Mouse (Mus musculus): Measurements from ENCODE around the gene Ceacam2.
"Not testable (repeated sequence)": the region's sequence is repeated elsewhere in the genome, so short reads cannot be mapped to it uniquely, and the experiment has no call there.

Gene Ceacam2

DNA sequence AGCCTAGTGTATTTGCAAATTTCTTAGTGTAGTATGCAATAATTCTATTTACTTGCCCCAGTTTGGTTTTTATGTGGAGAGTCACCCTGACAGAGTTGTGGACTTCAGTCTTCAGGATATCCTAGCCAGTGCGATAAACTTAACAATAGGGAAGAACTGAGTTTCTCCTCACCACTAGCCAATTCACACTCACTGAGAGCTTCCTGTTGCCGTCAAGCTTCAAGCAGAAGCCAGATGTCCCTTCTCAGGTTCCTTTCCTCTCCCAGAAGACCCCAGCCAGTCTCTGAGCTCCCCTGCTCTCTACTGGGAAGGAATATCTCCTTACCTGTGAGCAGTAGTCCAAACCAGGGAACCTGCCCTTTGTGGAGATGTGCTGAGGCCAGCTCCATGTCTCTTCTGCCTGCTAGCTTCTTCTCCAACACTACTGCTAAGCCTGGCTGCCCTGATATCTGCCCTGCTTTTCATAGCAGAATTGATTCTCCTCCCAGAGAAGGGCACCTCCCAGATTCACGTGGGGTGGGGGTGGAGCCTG lies at the start of gene Ceacam2:
Ceacam2 (minus strand) TSS at position 482 of the 532 bp plus-strand sequence.
- DNase-seq (ENCODE audit: low spot score in 2 of 2), result not testable (repeated sequence)

DNA sequence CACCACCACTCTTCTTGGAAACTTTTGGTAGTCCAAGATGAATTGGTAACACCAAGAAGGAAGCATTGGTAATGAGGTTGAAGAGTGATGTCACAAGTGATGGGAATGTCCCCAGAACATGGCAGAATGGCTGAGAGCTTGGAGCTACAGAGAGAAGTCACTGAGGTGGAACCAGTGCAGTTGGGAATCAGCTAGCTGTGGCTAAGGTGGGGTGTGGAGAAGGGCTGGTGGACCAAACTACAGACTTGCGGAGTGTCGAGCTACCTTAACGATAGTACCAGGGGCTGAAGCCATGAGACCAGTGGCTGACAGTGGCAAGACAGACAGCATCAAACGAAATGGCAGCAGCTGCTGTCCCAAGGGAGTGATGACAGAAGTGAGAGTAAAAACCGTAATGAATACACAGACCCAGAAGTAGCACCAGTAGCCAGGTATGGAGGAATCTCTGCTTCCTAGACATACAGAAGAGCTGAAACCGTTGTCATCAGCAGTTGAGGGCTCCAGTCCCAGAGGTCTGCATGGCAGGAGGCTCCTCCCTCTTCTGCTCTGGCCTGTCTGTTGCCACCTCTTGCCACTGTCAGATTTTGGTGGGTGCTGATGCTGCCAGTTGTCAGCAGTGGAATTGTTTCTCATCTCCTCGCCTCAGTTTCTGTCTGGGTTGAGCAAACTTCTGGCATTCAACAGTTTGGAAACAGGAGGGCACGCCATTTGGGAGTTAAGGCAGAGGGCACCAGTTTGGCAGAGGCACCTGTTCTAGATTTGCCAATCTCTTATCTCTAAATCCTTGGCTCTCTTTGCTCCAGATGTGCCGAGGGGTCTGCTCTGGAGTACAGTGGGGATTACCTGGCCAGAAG lies 45.9 kb upstream of the Ceacam2 start:
- no peak for DNase-seq (ENCODE audit: low spot score in 2 of 2)

DNA sequence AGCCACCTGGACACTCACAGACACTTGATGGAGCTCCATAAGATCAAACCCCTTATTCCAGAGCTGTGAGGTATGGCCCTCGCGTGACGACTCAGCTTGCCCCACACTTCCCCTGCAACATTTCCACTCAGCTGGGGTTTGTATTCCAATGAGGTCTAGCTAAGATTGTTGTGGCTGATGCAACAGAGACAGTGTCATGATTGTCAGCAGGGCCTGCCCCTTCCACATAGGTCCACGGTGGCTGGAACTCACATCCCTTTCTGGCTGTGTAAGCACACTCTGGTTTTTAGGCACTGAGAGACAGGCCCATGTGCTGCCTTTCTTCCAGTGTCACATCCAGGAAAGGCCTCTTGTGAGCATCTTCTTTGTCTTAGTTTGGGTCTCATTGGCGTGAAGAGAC lies 45.0 kb upstream of the Ceacam2 start:
- no peak for DNase-seq (ENCODE audit: low spot score in 2 of 2)

- no peak for DNase-seq (ENCODE audit: low spot score in 2 of 2)
These were observed 42.7 kb upstream of the Ceacam2 start for GRCm38 (mm10) chr7:25582301-25582810.

GRCm38 (mm10) chr7:25579441-25579840 lies 39.8 kb upstream of the Ceacam2 start:
- DNase-seq (ENCODE audit: low spot score in 2 of 2), result no peak

DNA sequence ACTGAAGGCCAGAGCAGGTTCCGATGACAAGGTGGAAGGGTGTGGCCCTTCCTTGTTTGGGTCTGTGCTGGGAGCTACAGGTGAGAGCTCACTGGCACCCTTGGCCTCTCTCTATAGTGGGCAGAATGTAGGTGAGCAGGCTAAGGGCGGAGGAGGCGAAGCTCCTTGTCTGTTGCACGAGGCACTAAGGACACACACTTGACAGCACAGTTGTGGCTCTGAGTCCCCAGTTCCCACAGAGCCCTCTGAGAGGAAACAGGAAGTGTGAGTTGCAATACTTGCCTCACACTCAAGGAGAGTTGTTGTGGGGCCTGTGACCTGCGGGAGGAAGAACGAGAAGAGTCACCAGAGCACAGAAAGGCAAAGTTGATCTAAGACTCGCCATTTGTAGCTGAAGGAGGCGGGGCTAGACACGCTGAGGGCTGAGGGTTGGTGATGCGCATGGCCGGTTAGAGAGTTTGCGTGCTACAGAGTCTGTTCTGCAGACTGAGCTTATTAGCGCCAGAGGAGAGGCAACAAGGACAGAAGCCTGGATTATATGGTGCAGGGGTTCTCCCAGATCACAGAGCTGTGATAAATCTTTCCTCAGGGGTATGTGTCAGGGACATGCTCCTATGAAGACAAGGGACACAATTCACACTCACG lies 37.3 kb upstream of the Ceacam2 start:
- peak; percentile 67 to 73 for DNase-seq (ENCODE audit: low spot score in 2 of 2)

DNA sequence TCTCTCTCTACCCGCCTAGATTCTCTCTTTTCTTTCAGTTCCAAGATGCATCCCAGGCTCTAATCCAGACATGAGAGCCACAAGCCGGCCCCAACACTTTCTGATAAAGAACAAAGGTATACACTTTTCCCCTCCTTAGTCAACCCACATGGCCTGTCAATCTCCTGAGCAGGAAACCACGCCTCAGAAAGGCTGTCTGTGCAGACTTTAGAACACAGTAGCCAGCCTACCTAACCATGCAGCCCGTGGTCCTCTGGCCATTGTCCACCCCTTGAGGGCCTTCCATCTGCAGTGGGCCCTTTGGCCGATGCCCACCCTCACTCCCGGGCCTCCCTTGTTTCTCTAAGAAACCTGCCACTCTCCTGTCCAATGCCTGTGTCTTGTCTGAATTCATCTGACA lies 36.7 kb upstream of the Ceacam2 start:
- not testable (repeated sequence) for DNase-seq (ENCODE audit: low spot score in 2 of 2)

GRCm38 (mm10) chr7:25575870-25576269 lies 36.2 kb upstream of the Ceacam2 start:
- no peak for DNase-seq (ENCODE audit: low spot score in 2 of 2)

DNA sequence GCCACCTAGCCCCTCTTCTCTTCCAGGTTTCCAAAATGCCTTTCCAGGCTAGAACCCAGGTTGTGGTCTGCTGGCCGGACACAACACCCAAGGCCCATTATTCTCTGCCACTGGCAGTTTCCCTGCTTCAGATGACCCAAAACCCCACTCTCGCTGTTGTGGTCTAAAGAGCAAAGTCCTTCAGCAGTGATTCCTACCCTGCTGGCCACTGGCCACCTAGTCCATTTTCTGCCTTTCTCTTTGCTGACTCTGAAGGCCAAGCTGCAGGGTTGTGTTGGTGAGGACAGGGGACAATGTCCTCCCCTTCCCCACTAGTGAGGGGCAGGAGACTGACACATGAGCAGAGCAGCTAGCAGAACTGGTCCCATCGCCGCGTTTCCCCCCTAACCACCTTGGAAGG lies 35.4 kb upstream of the Ceacam2 start:
- no peak for DNase-seq (ENCODE audit: low spot score in 2 of 2)

- not testable (repeated sequence) for DNase-seq (ENCODE audit: low spot score in 2 of 2)
These were observed 34.1 kb upstream of the Ceacam2 start for GRCm38 (mm10) chr7:25573806-25574205.

DNA sequence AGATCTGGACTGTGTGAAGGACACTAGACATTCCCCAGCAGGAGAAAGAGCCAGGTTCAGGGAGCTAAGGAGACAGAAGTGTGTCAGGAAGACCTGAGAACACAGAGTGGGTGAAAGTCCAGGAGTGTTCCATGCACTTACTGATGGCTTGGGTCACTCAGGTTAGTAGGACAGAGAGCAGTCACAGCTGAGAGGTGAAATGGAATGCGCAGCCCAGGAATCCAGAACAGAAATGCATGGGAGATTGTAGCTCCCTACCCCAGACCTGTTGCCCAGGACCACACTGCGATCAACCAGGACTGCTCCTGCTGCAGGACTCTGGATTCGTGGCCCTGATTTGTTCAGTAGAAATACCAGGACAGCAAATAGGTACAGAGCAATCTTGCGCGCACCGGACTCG lies 29.1 kb upstream of the Ceacam2 start:
- DNase-seq (ENCODE audit: low spot score in 2 of 2), result no peak

- peak in 1 of 2 experiments; percentile 20 for DNase-seq (ENCODE audit: low spot score in 2 of 2)
These were observed 1.8 kb upstream of the Ceacam2 start for GRCm38 (mm10) chr7:25541464-25541863.

DNA sequence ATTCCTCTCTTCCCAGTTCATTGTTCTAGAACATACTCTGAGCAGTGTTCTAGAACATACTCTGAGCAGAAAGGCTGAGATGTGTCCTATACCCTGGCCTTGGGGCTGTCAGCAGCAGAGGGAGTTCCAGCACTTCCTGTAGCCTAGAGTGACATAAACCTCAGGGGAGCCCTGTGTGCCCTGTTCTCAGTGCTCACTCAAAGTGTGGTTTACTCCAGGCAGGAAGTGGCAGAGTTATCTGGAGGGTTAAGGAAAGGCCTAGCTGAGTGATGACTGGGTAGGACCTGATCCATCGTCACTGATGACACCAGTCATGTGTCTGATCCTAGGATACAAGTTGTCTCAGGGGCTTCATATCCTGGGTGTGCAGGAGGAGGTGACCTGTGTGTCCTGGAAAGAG lies 297 bp upstream of the Ceacam2 start:
- DNase-seq (ENCODE audit: low spot score in 2 of 2), result not testable (repeated sequence)

DNA sequence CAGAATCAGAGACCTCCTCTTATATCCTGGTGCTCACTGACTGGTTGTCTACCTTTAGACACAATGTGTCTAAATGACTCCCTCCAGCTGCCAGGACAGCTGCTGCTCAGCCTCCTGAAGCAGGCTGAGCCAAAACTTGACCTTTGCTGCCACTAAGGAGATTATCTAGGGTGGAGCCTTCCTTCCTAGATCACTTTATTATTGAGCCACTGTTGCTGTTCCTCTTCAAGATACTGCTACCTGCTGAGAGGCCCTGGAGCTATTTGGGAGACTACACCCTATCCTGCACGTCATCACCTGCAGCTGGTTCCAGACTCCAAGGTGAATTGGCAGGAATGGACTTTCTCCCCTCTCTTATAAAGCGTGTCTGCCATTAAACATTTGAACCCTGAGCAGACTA lies 8.8 kb downstream of the Ceacam2 start:
- no peak for DNase-seq (ENCODE audit: low spot score in 2 of 2)

DNA sequence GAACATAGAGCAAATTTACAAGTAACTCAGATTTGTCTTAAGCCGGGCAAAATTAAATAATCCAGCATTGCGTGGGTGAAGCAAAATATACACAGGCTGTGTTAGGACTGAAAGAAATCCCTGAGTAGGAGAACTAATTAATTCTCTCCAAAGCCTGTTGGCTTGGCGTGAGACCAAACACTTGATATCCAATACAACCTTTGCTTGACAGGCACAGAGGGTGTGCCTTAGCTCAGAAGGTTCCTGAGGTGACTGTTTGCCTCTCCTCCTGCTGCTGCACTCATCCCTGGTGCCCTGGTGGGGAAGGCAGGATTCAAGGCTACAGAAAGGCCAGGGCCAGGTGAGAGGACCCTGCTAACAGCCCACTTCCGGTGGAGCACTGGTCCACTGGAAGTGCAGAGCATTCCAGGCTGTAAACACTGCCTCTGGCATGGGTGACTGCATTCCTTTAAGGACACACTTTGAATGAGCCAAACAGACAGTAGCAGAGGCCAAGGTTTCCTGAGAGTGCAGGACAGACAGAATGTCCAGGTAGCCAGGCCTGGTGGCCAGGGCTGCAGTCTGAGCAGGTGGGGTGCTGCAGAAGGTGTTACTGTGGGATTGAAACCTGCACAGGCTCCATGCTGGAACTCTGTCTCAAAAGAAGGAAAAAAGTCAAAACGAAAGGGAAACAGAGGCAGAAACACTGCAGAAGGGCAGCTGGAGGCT lies 23.4 kb downstream of the Ceacam2 start:
- not testable (repeated sequence) for DNase-seq (ENCODE audit: low spot score in 2 of 2)

DNA sequence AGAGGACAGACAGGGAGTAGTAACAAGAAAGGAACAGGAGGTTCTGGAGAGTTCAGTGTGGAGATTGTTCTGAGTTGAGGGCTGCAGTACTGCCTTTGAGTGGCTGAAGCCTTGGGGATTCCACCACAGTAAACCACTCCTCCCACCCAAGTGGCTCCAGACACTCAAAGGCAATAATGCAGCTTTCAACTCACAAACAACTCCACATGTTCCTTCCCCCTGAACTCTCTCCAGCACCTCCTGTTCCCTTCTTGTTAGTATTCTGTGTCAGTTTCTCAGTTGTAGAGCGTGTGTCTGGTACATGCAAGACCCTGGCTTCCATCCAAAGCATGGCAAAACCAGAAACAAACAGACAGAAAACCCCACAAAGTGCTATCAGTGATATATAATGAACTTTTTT lies 24.0 kb downstream of the Ceacam2 start:
- not testable (repeated sequence) for DNase-seq (ENCODE audit: low spot score in 2 of 2)

DNA sequence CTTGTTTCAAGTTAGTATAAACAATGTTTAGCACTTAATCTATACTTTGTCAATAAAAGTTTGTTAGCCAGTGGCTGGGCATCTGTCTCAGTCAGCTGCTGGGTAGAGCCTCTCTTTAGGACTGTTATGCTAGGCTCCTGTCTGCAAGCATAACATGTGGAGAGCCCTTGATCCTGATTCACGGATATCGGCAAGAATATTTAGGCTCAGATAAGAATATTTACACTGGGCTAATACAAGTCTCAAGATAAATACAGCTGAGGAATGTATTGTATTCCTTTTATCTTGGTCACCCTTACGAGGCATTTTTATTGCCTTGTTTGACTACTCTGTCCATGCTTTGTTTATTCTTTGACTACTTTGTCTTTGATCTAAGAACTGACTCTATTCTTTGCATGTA lies 29.7 kb downstream of the Ceacam2 start:
- DNase-seq (ENCODE audit: low spot score in 2 of 2), result no peak

- no peak for DNase-seq (ENCODE audit: low spot score in 2 of 2)
These were observed 45.0 kb downstream of the Ceacam2 start for GRCm38 (mm10) chr7:25494649-25495048.

- DNase-seq (ENCODE audit: low spot score in 2 of 2), result not testable (repeated sequence)
These were observed 49.0 kb downstream of the Ceacam2 start for GRCm38 (mm10) chr7:25490698-25491097.

- not testable (repeated sequence) for DNase-seq (ENCODE audit: low spot score in 2 of 2)
These were observed 50.3 kb downstream of the Ceacam2 start for GRCm38 (mm10) chr7:25489382-25489781.

DNA sequence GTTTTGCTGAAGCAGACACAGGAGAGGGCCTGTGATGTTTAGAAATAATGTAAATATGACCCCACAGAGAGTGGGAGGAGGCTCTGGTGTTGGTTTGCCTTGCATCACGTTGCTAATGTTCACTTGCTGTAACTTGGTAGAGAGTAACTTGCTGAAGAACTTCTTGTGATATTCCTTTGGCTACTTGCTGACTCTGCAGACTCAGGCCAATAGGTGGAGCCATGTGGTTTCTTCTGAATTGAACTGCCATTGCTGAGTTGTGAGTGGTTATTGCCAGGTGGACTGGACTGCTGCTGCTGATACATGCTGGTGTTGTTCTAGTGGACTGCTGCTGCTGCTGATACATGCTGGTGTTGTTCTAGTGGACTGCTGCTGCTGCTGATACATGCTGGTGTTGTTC lies 53.5 kb downstream of the Ceacam2 start:
- DNase-seq (ENCODE audit: low spot score in 2 of 2), result peak in 1 of 2 experiments; percentile 38

- DNase-seq (ENCODE audit: low spot score in 2 of 2), result no peak
These were observed 54.6 kb downstream of the Ceacam2 start for GRCm38 (mm10) chr7:25485061-25485460.

All from spleen, postnatal 4 days (tissue).